Mouse (Mus musculus) central nervous system, embryonic 18 days (tissue): ENCODE results near the gene Nrp1. TPM values are rescaled to one million over a fixed set of nuclear protein-coding genes. Genes with fewer than 3 reads are reported as not detected.

Experiments used
- polyA plus RNA-seq: library from polyadenylated mRNA; depleted of rRNA; stranded (reverse); fragments of >200 nt; gene quantifications from 2 replicates; pipeline ENCODE4 v1.2.3, GENCODE M21; 2012; rRNA removed

Nrp1 gene
- polyA plus RNA-seq = 38.9 and 47.5 TPM in 2 replicates

DNA sequence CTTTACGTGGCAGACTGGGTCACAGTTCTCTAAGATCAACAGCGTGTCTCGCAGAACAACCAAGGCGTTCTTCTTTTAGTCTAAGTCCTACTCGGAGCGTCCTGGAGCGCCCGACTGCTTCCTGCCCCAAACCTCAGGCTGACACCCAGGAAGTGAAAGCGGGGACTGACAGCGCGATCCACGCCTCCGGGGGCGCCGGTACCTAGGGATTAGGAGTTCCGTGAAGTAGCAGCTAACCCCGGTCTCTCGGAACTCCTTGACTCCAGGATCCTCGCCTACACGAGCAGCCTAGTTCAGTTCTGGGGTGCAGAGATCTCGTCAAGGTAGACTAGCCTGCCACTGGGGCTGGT is at the start of gene Nrp1:
Gene Nrp1 (plus strand): TSS at position 199 of the 350 bp plus-strand sequence.

